Mouse (Mus musculus): ENCODE measurements around the gene Adap2.
"Not testable (repeated sequence)": the region's sequence is repeated elsewhere in the genome, so short reads cannot be mapped to it uniquely, and the experiment has no call there.

Gene Adap2

GRCm38 (mm10) chr11:80153857-80154495 is at the start of gene Adap2:
Gene Adap2 (plus strand): TSS chr11:80154105.
- peak; percentile 32 for DNase-seq (ENCODE audit: low spot score)

GRCm38 (mm10) chr11:80104407-80104806 is 49.5 kb upstream of the Adap2 start:
- DNase-seq (ENCODE audit: low spot score) = no peak

GRCm38 (mm10) chr11:80116411-80116810 is 37.5 kb upstream of the Adap2 start:
- no peak for DNase-seq (ENCODE audit: low spot score)

GRCm38 (mm10) chr11:80132050-80132449 is 21.9 kb upstream of the Adap2 start:
- DNase-seq (ENCODE audit: low spot score) = no peak

- DNase-seq (ENCODE audit: low spot score) = no peak
Observed at GRCm38 (mm10) chr11:80134744-80135143, 19.2 kb upstream of the Adap2 start.

- no peak for DNase-seq (ENCODE audit: low spot score)
Observed at GRCm38 (mm10) chr11:80135954-80136683, 17.8 kb upstream of the Adap2 start.

GRCm38 (mm10) chr11:80136786-80137185 is 17.1 kb upstream of the Adap2 start:
- no peak for DNase-seq (ENCODE audit: low spot score)

GRCm38 (mm10) chr11:80137773-80138172 is 16.1 kb upstream of the Adap2 start:
- no peak for DNase-seq (ENCODE audit: low spot score)

GRCm38 (mm10) chr11:80141825-80142521 is 11.9 kb upstream of the Adap2 start, which contains the start of gene Tefm:
Gene Tefm (minus strand): TSS chr11:80142175.
- peak; percentile 31 for DNase-seq (ENCODE audit: low spot score)

- no peak for DNase-seq (ENCODE audit: low spot score)
Observed at GRCm38 (mm10) chr11:80142872-80143271, 11.0 kb upstream of the Adap2 start.

GRCm38 (mm10) chr11:80145787-80146275 is 8.1 kb upstream of the Adap2 start:
- DNase-seq (ENCODE audit: low spot score) = no peak

- DNase-seq (ENCODE audit: low spot score) = no peak
Observed at GRCm38 (mm10) chr11:80147748-80148147, 6.2 kb upstream of the Adap2 start.

- DNase-seq (ENCODE audit: low spot score) = no peak
Observed at GRCm38 (mm10) chr11:80148313-80148712, 5.6 kb upstream of the Adap2 start.

- DNase-seq (ENCODE audit: low spot score) = not testable (repeated sequence)
Observed at GRCm38 (mm10) chr11:80148974-80149373, 4.9 kb upstream of the Adap2 start.

GRCm38 (mm10) chr11:80149412-80150023 is 4.4 kb upstream of the Adap2 start:
- DNase-seq (ENCODE audit: low spot score) = no peak

GRCm38 (mm10) chr11:80150566-80150965 is 3.3 kb upstream of the Adap2 start:
- DNase-seq (ENCODE audit: low spot score) = no peak

GRCm38 (mm10) chr11:80151541-80151940 is 2.4 kb upstream of the Adap2 start:
- no peak for DNase-seq (ENCODE audit: low spot score)

- DNase-seq (ENCODE audit: low spot score) = no peak
Observed at GRCm38 (mm10) chr11:80152376-80152775, 1.5 kb upstream of the Adap2 start.

GRCm38 (mm10) chr11:80154501-80154900 is 596 bp downstream of the Adap2 start:
- DNase-seq (ENCODE audit: low spot score) = no peak

GRCm38 (mm10) chr11:80155541-80155940 is 1.6 kb downstream of the Adap2 start:
- DNase-seq (ENCODE audit: low spot score) = no peak

- DNase-seq (ENCODE audit: low spot score) = no peak
Observed at GRCm38 (mm10) chr11:80155961-80156360, 2.1 kb downstream of the Adap2 start.

GRCm38 (mm10) chr11:80156841-80157240 is 2.9 kb downstream of the Adap2 start:
- no peak for DNase-seq (ENCODE audit: low spot score)
